Mouse (Mus musculus) cerebellum, postnatal 25 days (tissue): ENCODE measurements around the gene Gipc3.
A peak's percentile ranks its signal among the peaks of the same experiment; 100 is the strongest.

Experiments used
- DNase-seq, 2 experiments: peaks; one replicate each; pipeline ENCODE4 v3.0.0; 2021; ENCODE audit warnings: mixed read lengths in 2 of 2

Gene Gipc3

GRCm38 (mm10) chr10:81342686-81343505 is at the start of gene Gipc3:
Gene Gipc3 (minus strand): TSS chr10:81343266.
- DNase-seq, result no peak

GRCm38 (mm10) chr10:81392781-81393185 is 49.7 kb upstream of the Gipc3 start, which contains the start of gene Smim24:
Gene Smim24 (plus strand): TSS chr10:81393051.
- DNase-seq, result no peak

- DNase-seq, result no peak
Observed at GRCm38 (mm10) chr10:81392270-81392669, 49.2 kb upstream of the Gipc3 start.

GRCm38 (mm10) chr10:81390678-81390965 is 47.6 kb upstream of the Gipc3 start:
- DNase-seq, result no peak

GRCm38 (mm10) chr10:81389801-81390677 is 47.0 kb upstream of the Gipc3 start:
- DNase-seq, result peak; percentile 84 to 85

- peak in 1 of 2 experiments; percentile 36 for DNase-seq
Observed at GRCm38 (mm10) chr10:81389373-81389772, 46.3 kb upstream of the Gipc3 start.

GRCm38 (mm10) chr10:81388505-81389055 is 45.5 kb upstream of the Gipc3 start, which contains the start of gene Gm48552:
Gene Gm48552 (plus strand): TSS chr10:81389005.
- DNase-seq, result no peak

GRCm38 (mm10) chr10:81387716-81388115 is 44.6 kb upstream of the Gipc3 start:
- DNase-seq, result no peak

GRCm38 (mm10) chr10:81385603-81386306 is 42.7 kb upstream of the Gipc3 start:
- DNase-seq, result no peak

- DNase-seq, result no peak
Observed at GRCm38 (mm10) chr10:81384605-81384982, 41.5 kb upstream of the Gipc3 start.

- peak; percentile 98 to 100 for DNase-seq
Observed at GRCm38 (mm10) chr10:81383802-81384604, 40.9 kb upstream of the Gipc3 start, which contains the start of the genes Dohh and Gm48551. Gene Dohh (plus strand): TSS chr10:81384428. Gene Gm48551 (plus strand): TSS chr10:81384466.

- DNase-seq, result no peak
Observed at GRCm38 (mm10) chr10:81382039-81382438, 39.0 kb upstream of the Gipc3 start.

- DNase-seq, result no peak
Observed at GRCm38 (mm10) chr10:81379809-81380378, 36.8 kb upstream of the Gipc3 start.

- no peak for DNase-seq
Observed at GRCm38 (mm10) chr10:81379183-81379553, 36.1 kb upstream of the Gipc3 start.

GRCm38 (mm10) chr10:81378553-81379182 is 35.6 kb upstream of the Gipc3 start:
- DNase-seq, result peak; percentile 100

GRCm38 (mm10) chr10:81377793-81378552 is 34.9 kb upstream of the Gipc3 start, which contains the start of gene Fzr1:
Gene Fzr1 (minus strand): TSS chr10:81378516.
- DNase-seq, result no peak

GRCm38 (mm10) chr10:81377362-81377664 is 34.2 kb upstream of the Gipc3 start:
- DNase-seq, result no peak

- DNase-seq, result no peak
Observed at GRCm38 (mm10) chr10:81376561-81377361, 33.7 kb upstream of the Gipc3 start.

- no peak for DNase-seq
Observed at GRCm38 (mm10) chr10:81375322-81375721, 32.3 kb upstream of the Gipc3 start.

GRCm38 (mm10) chr10:81367207-81367495 is 24.1 kb upstream of the Gipc3 start:
- no peak for DNase-seq
